Mouse (Mus musculus) CH12.LX (cell line): ENCODE data around the gene Pou3f3. TPM values are rescaled to one million over a fixed set of nuclear protein-coding genes. Genes with fewer than 3 reads are reported as not detected.

Experiments used
- DNase-seq: peaks from one replicate; pipeline ENCODE4 v3.0.0-alpha.2; 2013; ENCODE audit errors: extremely low read depth
- H3K27ac ChIP-seq: 2 replicates; pipeline ENCODE4 v1.5.1; 2012; ENCODE audit warnings: low read depth, mild to moderate bottlenecking, control low read depth, moderate library complexity; ENCODE audit not compliant: insufficient read depth
- H3K27me3 ChIP-seq: replicated peaks from 2 replicates; pipeline ENCODE3; 2012; ENCODE audit warnings: inconsistent platforms
- H3K36me3 ChIP-seq, 2 experiments: replicated peaks in 1 of 2; 2 replicates each; pipeline versions ENCODE3 to v1.6.1; 2012; ENCODE audit warnings: inconsistent platforms in 1 of 2, low read length in 1 of 2, mild to moderate bottlenecking in 1 of 2, mixed read lengths in 1 of 2, moderate library complexity in 1 of 2; ENCODE audit not compliant: control insufficient read depth in 1 of 2, insufficient read depth in 1 of 2
- H3K4me1 ChIP-seq, 2 experiments: 2 replicates each; pipeline ENCODE4 v1.6.1; 2012; ENCODE audit warnings: inconsistent platforms in 1 of 2, moderate library complexity in 1 of 2; ENCODE audit not compliant: insufficient read depth in 2 of 2, control insufficient read depth in 1 of 2
- H3K4me2 ChIP-seq: 2 replicates; pipeline ENCODE4 v1.6.1; 2012; ENCODE audit warnings: low read depth, mild to moderate bottlenecking, control low read depth; ENCODE audit not compliant: poor library complexity, insufficient read depth, severe bottlenecking
- H3K4me3 ChIP-seq, 3 experiments: fragments of 150-350 bp in 1 of 3; sonication (generic) in 1 of 3; replicated peaks in 1 of 3; 2 replicates each; pipeline versions ENCODE3 to v1.5.1; 2011 to 2012; ENCODE audit warnings: low read depth in 2 of 3, low read length in 2 of 3, mild to moderate bottlenecking in 2 of 3, moderate library complexity in 2 of 3, control low read depth in 1 of 3, improper control_type of control experiment in 1 of 3, inconsistent platforms in 1 of 3, mixed read lengths in 1 of 3; ENCODE audit not compliant: poor library complexity in 1 of 3
- H3K79me2 ChIP-seq: replicated peaks from 2 replicates; pipeline ENCODE4 v1.6.1; 2012; ENCODE audit warnings: mild to moderate bottlenecking, moderate library complexity; ENCODE audit not compliant: control insufficient read depth, poor library complexity, insufficient read depth, severe bottlenecking; ENCODE audit errors: extremely low read depth
- H3K9ac ChIP-seq: 2 replicates; pipeline ENCODE4 v1.6.1; 2012; ENCODE audit warnings: low read depth, mild to moderate bottlenecking, control low read depth, moderate library complexity; ENCODE audit not compliant: insufficient read depth
- H3K9me3 ChIP-seq: replicated peaks from 2 replicates; pipeline ENCODE3; 2012; ENCODE audit warnings: low read length, inconsistent platforms, mixed read lengths
- BHLHE40 ChIP-seq: IDR thresholded peaks from 2 replicates; pipeline ENCODE4 v1.6.1; 2011; ENCODE audit warnings: mild to moderate bottlenecking, low read depth, low read length, improper control_type of control experiment
- CHD1 ChIP-seq: IDR thresholded peaks from 2 replicates; pipeline ENCODE4 v1.6.1; 2012; ENCODE audit warnings: low read depth, low read length, improper control_type of control experiment, inconsistent platforms
- GABPA ChIP-seq: IDR thresholded peaks from 2 replicates; pipeline ENCODE4 v1.6.1; 2012; ENCODE audit warnings: low read depth, low read length, improper control_type of control experiment, inconsistent platforms; ENCODE audit not compliant: insufficient replicate concordance
- JUND ChIP-seq: conservative IDR thresholded peaks from 2 replicates; pipeline ENCODE4 v1.6.1; 2011; ENCODE audit warnings: low read depth, low read length, improper control_type of control experiment
- MAX ChIP-seq: IDR thresholded peaks from 2 replicates; pipeline ENCODE4 v1.6.1; 2011; ENCODE audit warnings: low read length, improper control_type of control experiment
- MAZ ChIP-seq: IDR thresholded peaks from 2 replicates; pipeline ENCODE4 v1.6.1; 2012; ENCODE audit warnings: low read depth, mild to moderate bottlenecking, inconsistent platforms, low read length, improper control_type of control experiment, moderate library complexity
- MEF2A ChIP-seq: IDR thresholded peaks from 2 replicates; pipeline ENCODE4 v1.6.1; 2014; ENCODE audit warnings: low read depth, mild to moderate bottlenecking, inconsistent platforms, low read length, improper control_type of control experiment, borderline replicate concordance
- NELFE ChIP-seq: IDR thresholded peaks from 2 replicates; pipeline ENCODE4 v1.6.1; 2011; ENCODE audit warnings: low read depth, low read length, improper control_type of control experiment
- SIN3A ChIP-seq: IDR thresholded peaks from 2 replicates; pipeline ENCODE4 v1.6.1; 2012; ENCODE audit warnings: low read length, improper control_type of control experiment, inconsistent platforms
- SMC3 ChIP-seq: IDR thresholded peaks from 2 replicates; pipeline ENCODE4 v1.6.1; 2011; ENCODE audit warnings: low read depth, low read length, improper control_type of control experiment
- ZC3H11A ChIP-seq: IDR thresholded peaks from 2 replicates; pipeline ENCODE4 v1.6.1; 2012; ENCODE audit warnings: low read depth, mild to moderate bottlenecking, inconsistent platforms, low read length, improper control_type of control experiment
- ZKSCAN1 ChIP-seq: IDR thresholded peaks from 2 replicates; pipeline ENCODE4 v1.6.1; 2012; ENCODE audit warnings: low read depth, inconsistent platforms, low read length, improper control_type of control experiment, borderline replicate concordance
- dilution Hi-C: fragments of 300-500 bp; cut with MboI; formaldehyde crosslinking; loops from 2 replicates; pipeline ENCODE4 v1.14.3; 2020; ENCODE audit warnings: low sequenced_read_pairs; ENCODE audit not compliant: extremely low pct_unique_long_range_greater_than_20kb, extremely low pct_ligation_motif_present
- in situ Hi-C: fragments of 300-500 bp; cut with MboI; formaldehyde crosslinking; loops from 3 replicates; pipeline ENCODE4 v1.14.3; 2019; ENCODE audit warnings: low sequenced_read_pairs, low pct_ligation_motif_present, low pct_unique_long_range_greater_than_20kb, mixed read lengths
- polyA plus RNA-seq: library from polyadenylated mRNA; unstranded; fragments of >175 nt; gene quantifications from 2 replicates; pipeline ENCODE4 v1.2.1, GENCODE M21; 2012; ENCODE audit warnings: low read depth; ENCODE audit not compliant: insufficient read length
- total RNA-seq, 2 experiments: library from RNA; depleted of rRNA; stranded (reverse); fragments of 300-350 nt in 1 of 2; fragments of >200 nt in 1 of 2; gene quantifications; 2 replicates each; pipeline ENCODE4 v1.2.3; 2012 to 2014

The Pou3f3 gene
- total and polyA plus RNA-seq, 3 experiments, result not detected

- no peak overlapping the region for H3K27ac ChIP-seq
- in situ Hi-C loops (no loop called here), dilution Hi-C loops (no loop called here)
- H3K4me2 ChIP-seq, result no peak overlapping the region
- no peaks in the 10 kb centered on the region for H3K27me3 ChIP-seq
- no peaks in the 10 kb centered on the region for H3K4me1 ChIP-seq
- no peaks in the 10 kb centered on the region for H3K79me2 ChIP-seq
- H3K9ac ChIP-seq, result no peak overlapping the region
- H3K36me3 ChIP-seq, result no peaks in the 10 kb centered on the region
- TF ChIP-seq SMC3, result no peak
- no peak for TF ChIP-seq ZKSCAN1
- no peak for TF ChIP-seq ZC3H11A
- TF ChIP-seq MEF2A, result no peak
- TF ChIP-seq JUND, result no peak
- TF ChIP-seq BHLHE40, result no peak
- TF ChIP-seq MAX, result no peak
- no peak for TF ChIP-seq GABPA
- TF ChIP-seq NELFE, result no peak
- no peak overlapping the region for H3K4me3 ChIP-seq
- peaks cover 24% of the 10 kb centered on the region for H3K9me3 ChIP-seq
- DNase-seq, result no peak
Measured at GRCm38 (mm10) chr1:42703851-42704613, 8.5 kb downstream of the Pou3f3 start.

DNA sequence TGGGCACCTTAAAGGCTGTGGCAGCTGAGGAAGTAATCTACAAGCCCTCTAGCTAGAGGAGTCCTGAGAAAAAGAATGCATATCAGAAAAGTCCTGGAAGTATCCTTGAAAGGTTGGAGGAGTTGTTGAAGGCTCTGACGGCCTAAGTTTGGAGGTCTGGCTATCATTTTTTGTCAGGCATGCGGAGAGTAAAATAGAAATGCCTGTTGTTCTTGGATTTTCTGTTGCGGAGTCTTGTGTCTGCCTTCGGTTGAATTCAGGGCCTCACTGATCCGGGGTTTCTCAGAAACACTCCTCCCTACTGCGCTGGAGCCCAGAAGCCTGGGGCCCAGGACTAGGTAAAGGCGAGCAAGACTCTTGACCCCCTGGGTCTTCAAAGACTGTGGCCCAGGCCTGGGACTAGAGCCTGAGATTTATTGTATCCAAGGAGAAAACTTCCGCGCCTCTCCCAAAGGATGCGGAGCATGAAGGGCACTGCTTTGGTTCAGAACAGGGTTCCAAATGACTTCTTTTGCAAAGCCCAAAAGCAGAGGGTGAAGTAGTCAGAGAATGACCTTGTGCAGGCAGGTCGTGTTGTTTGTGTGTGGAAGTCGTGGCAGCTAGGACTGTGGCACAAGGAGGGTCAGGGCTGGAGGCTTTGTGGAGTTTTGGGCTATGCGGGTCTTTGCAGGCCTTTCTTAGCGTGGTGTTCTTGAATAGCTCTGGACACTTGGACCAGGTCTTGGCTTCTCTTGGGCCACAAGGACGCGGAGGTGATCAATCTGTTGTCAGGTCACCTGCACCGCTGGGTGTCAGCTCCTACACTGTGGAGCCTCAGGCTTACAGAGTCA is 9.6 kb downstream of the Pou3f3 start:
- no peaks in the 10 kb centered on the region for H3K4me1 ChIP-seq
- in situ Hi-C loops, result no loop called here
- no peak for DNase-seq
- no peak overlapping the region for H3K27ac ChIP-seq
- no peak overlapping the region for H3K4me2 ChIP-seq
- no peaks in the 10 kb centered on the region for H3K27me3 ChIP-seq
- no peak overlapping the region for H3K9ac ChIP-seq
- no peaks in the 10 kb centered on the region for H3K36me3 ChIP-seq
- no peak for TF ChIP-seq MEF2A
- no peak for TF ChIP-seq SIN3A
- TF ChIP-seq CHD1, result no peak
- TF ChIP-seq MAZ, result no peak
- TF ChIP-seq, all 38 proteins: peak for 0
- Histone ChIP-seq H3K79me2 (no peaks in the 10 kb centered on the region), H3K4me3 (no peak overlapping the region), H3K9me3 (peaks cover 20% of the 10 kb centered on the region)
- dilution Hi-C loops, result no loop called here
